Mouse (Mus musculus) MEL (cell line): ENCODE data around the gene Rragc.

ENCODE experiments used
- CTCF ChIP-seq, 3 experiments: IDR thresholded peaks in 2 of 3; conservative IDR thresholded peaks in 1 of 3; 2 replicates each; pipeline ENCODE4 v1.5.1; 2011 to 2012; ENCODE audit warnings: low read length in 3 of 3, low read depth in 2 of 3, mild to moderate bottlenecking in 2 of 3, improper control_type of control experiment in 1 of 3, inconsistent platforms in 1 of 3, mixed read lengths in 1 of 3, moderate library complexity in 1 of 3; ENCODE audit not compliant: control insufficient read depth in 1 of 3, insufficient read depth in 1 of 3, poor library complexity in 1 of 3, severe bottlenecking in 1 of 3
- E2F4 ChIP-seq: IDR thresholded peaks from 2 replicates; pipeline ENCODE4 v1.6.1; 2011; ENCODE audit warnings: low read depth, low read length, improper control_type of control experiment, borderline replicate concordance
- EP300 ChIP-seq, 2 experiments: IDR thresholded peaks; 2 replicates each; pipeline ENCODE4 v1.6.1; 2011; ENCODE audit warnings: improper control_type of control experiment in 2 of 2, low read length in 2 of 2, low read depth in 1 of 2, mild to moderate bottlenecking in 1 of 2
- ETS1 ChIP-seq: IDR thresholded peaks from 2 replicates; pipeline ENCODE4 v1.6.1; 2012; ENCODE audit warnings: low read depth, mild to moderate bottlenecking, inconsistent platforms, low read length, improper control_type of control experiment, moderate library complexity
- KAT2A ChIP-seq: conservative IDR thresholded peaks from 2 replicates; pipeline ENCODE4 v1.6.1; 2012; ENCODE audit warnings: low read depth, low read length, improper control_type of control experiment, inconsistent platforms
- MAFK ChIP-seq: IDR thresholded peaks from 2 replicates; pipeline ENCODE4 v1.6.1; 2011; ENCODE audit warnings: low read depth, mild to moderate bottlenecking, low read length, improper control_type of control experiment, borderline replicate concordance
- MEF2A ChIP-seq: IDR thresholded peaks from 2 replicates; pipeline ENCODE4 v1.6.1; 2014; ENCODE audit warnings: low read depth, mild to moderate bottlenecking, inconsistent platforms, low read length, improper control_type of control experiment; ENCODE audit not compliant: poor library complexity, insufficient replicate concordance, severe bottlenecking; ENCODE audit errors: extremely low read depth
- POLR2A ChIP-seq, 2 experiments: IDR thresholded peaks; 2 replicates each; pipeline ENCODE4 v1.6.1; 2011 to 2012; ENCODE audit warnings: low read length in 2 of 2, mild to moderate bottlenecking in 2 of 2, control low read depth in 1 of 2, improper control_type of control experiment in 1 of 2, low read depth in 1 of 2, moderate library complexity in 1 of 2; ENCODE audit not compliant: control insufficient read depth in 1 of 2, insufficient read depth in 1 of 2, poor library complexity in 1 of 2
- UBTF ChIP-seq: IDR thresholded peaks from 2 replicates; pipeline ENCODE4 v1.6.1; 2012; ENCODE audit warnings: low read depth, mild to moderate bottlenecking, inconsistent platforms, low read length, improper control_type of control experiment, moderate library complexity, borderline replicate concordance; ENCODE audit not compliant: insufficient read depth
- ZNF384 ChIP-seq: IDR thresholded peaks from 2 replicates; pipeline ENCODE4 v1.6.1; 2012; ENCODE audit warnings: low read depth, mild to moderate bottlenecking, inconsistent platforms, low read length, improper control_type of control experiment

DNA sequence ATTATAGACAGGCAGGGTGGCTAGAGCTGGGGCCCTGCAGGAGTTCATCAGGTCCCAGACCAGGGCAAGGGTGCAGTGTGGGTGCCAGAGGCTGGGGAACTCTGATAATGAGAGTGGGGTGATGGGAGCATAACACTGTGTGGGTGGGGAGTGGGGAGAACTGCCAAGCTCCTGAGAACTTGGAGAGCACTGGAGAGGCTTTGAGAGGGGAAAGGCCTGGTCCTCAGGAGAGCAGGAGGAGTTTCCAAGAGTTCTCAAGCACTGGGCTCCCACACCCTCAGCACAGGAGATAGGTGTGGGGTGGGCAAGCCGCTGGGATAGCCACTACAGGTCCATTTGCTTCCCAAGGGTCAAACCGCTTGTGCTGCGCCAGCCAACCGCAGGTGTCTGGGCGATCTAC lies 23.5 kb upstream of the Rragc start:
- TF ChIP-seq CTCF (IDR thresholded peaks at IDR 0.05 in 2 of 3, conservative IDR thresholded peaks at IDR 0.05 in 1 of 3; ENCODE audit: control insufficient read depth in 1 of 3, insufficient read depth in 1 of 3, low read depth in 2 of 3, low read length in 3 of 3, poor library complexity in 1 of 3, severe bottlenecking in 1 of 3) (no peak), EP300 (IDR thresholded peaks at IDR 0.05; ENCODE audit: low read depth in 1 of 2, low read length in 2 of 2) (no peak), ZNF384 (no peak), E2F4 (no peak), POLR2A (IDR thresholded peaks at IDR 0.05; ENCODE audit: control insufficient read depth in 1 of 2, insufficient read depth in 1 of 2, low read depth in 1 of 2, low read length in 2 of 2, poor library complexity in 1 of 2) (no peak), MEF2A (no peak), KAT2A (no peak), MAFK (no peak), ETS1 (no peak), UBTF (no peak)
